Mouse (Mus musculus) megakaryocyte, embryonic 14.5 days (primary cell): ENCODE measurements around the gene Pde4b. TPM values are rescaled to one million over a fixed set of nuclear protein-coding genes. Genes with fewer than 3 reads are reported as not detected.

ENCODE experiments used
- H3K27me3 ChIP-seq: replicated peaks from 2 replicates; pipeline ENCODE3; 2012; ENCODE audit warnings: inconsistent platforms
- H3K36me3 ChIP-seq: replicated peaks from 2 replicates; pipeline ENCODE3; 2012; ENCODE audit warnings: low read length, inconsistent platforms, mixed read lengths
- H3K4me1 ChIP-seq: 2 replicates; pipeline ENCODE4 v1.6.1; 2012; ENCODE audit warnings: inconsistent platforms
- H3K4me3 ChIP-seq: replicated peaks from 2 replicates; pipeline ENCODE3; 2012; ENCODE audit warnings: moderate library complexity, mild to moderate bottlenecking, inconsistent platforms
- H3K9me3 ChIP-seq: 2 replicates; pipeline ENCODE4 v1.6.1; 2012; ENCODE audit warnings: inconsistent platforms
- FLI1 ChIP-seq: IDR thresholded peaks from 2 replicates; pipeline ENCODE4 v1.6.1; 2012; ENCODE audit warnings: low read length, inconsistent platforms, mixed read lengths
- GATA1 ChIP-seq: IDR thresholded peaks from 3 replicates; pipeline ENCODE4 v1.6.1; 2012; ENCODE audit warnings: mixed read lengths, low read length, inconsistent platforms, borderline replicate concordance
- polyA plus RNA-seq: library from polyadenylated mRNA; stranded (reverse); fragments of >175 nt; gene quantifications from 2 replicates; pipeline ENCODE4 v1.2.3, GENCODE M21; 2012; ENCODE audit warnings: low replicate concordance; ENCODE audit not compliant: insufficient read depth

The Pde4b gene
- polyA plus RNA-seq, 1 experiment, result 1.2 TPM

GRCm38 (mm10) chr4:102588668-102589455, 501.5 kb downstream of the Pde4b start:
- Histone ChIP-seq H3K4me3 (peak overlapping the region; percentile 74), H3K36me3 (peaks cover 25% of the 10 kb centered on the region), H3K27me3 (no peaks in the 10 kb centered on the region), H3K9me3 (no peaks in the 10 kb centered on the region), H3K4me1 (peaks cover 41% of the 10 kb centered on the region)
- TF ChIP-seq GATA1, result no peak
- TF ChIP-seq FLI1, result no peak

DNA sequence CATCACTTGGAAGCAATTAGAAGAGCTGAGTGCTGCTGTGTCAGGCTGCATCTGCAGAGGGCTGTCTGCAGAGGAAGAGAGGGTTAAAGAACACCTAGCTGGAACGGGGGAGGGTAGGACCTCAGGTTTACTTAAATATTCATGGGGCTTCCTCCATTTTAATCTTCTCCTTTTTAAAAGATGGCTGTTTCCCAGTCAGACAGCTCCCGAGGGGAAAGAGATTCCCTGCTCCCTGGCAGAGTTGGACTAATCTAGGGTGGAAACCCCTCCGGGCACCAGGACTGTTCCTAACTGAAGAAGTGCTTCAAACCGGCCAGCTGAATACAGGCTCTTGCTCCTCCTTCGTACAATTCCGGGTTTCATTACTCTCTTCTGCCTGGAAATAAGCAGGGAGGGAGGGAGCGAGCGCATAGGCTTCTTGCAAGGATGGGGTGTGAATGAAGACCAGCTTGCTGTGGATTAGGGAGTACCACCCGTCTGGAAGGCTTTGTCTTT, 502.2 kb downstream of the Pde4b start:
- Histone ChIP-seq H3K36me3 (peaks cover 29% of the 10 kb centered on the region), H3K4me3 (no peak overlapping the region), H3K9me3 (no peaks in the 10 kb centered on the region), H3K4me1 (peaks cover 39% of the 10 kb centered on the region), H3K27me3 (no peaks in the 10 kb centered on the region)
- TF ChIP-seq GATA1 (no peak), FLI1 (no peak)

DNA sequence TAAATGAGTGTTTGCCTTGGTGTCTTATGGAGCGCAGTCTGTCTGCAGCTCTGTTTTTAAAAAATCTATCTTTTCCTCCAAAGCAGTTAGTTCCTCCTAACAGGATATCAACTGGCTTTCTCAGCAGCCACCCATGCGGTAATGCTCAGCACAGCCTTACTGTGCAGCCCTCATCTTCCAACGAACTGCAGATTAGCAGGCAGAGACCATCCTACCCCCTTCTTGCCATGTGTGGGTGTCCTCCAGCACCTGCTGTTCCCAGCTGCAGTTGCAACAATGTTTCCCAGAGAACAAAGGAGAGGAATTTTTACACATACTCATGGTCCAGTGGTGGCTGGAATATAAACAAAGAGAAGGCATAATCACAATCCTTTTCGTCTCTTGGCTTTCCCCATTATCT, 504.5 kb downstream of the Pde4b start:
- TF ChIP-seq GATA1 (no peak), FLI1 (no peak)
- Histone ChIP-seq H3K27me3 (no peaks in the 10 kb centered on the region), H3K9me3 (no peaks in the 10 kb centered on the region), H3K36me3 (peaks cover 47% of the 10 kb centered on the region), H3K4me1 (peaks cover 34% of the 10 kb centered on the region), H3K4me3 (no peak overlapping the region)

DNA sequence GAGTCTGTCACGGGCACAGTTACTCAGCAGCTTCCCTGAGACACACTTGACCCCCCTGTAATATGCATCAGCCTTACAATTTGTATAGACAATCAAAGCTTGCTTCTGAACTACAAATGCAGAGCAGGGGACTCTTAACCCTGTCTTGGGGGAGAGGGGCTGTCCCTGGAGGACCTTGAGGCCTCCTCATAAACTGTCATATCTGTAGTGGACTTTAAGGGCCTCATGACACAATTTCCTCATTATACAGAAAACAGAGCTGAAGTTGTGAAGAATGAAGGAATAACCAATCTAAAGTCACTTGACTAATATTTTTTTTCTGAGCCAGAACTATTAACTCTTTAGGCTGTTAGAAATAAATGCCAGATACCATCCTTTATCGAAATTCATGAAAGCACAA, 505.2 kb downstream of the Pde4b start:
- TF ChIP-seq FLI1 (no peak), GATA1 (no peak)
- Histone ChIP-seq H3K9me3 (no peaks in the 10 kb centered on the region), H3K4me3 (no peak overlapping the region), H3K4me1 (peaks cover 26% of the 10 kb centered on the region), H3K27me3 (no peaks in the 10 kb centered on the region), H3K36me3 (peaks cover 54% of the 10 kb centered on the region)

- Histone ChIP-seq H3K9me3 (no peaks in the 10 kb centered on the region), H3K4me1 (peaks cover 21% of the 10 kb centered on the region), H3K36me3 (peaks cover 64% of the 10 kb centered on the region), H3K4me3 (no peak overlapping the region), H3K27me3 (no peaks in the 10 kb centered on the region)
- TF ChIP-seq FLI1 (no peak), GATA1 (no peak)
Observed at GRCm38 (mm10) chr4:102593631-102594030, 506.3 kb downstream of the Pde4b start.

- H3K27me3 ChIP-seq, result no peaks in the 10 kb centered on the region
- peaks cover 73% of the 10 kb centered on the region for H3K36me3 ChIP-seq
Observed at GRCm38 (mm10) chr4:102594506-102594905, 507.2 kb downstream of the Pde4b start.

DNA sequence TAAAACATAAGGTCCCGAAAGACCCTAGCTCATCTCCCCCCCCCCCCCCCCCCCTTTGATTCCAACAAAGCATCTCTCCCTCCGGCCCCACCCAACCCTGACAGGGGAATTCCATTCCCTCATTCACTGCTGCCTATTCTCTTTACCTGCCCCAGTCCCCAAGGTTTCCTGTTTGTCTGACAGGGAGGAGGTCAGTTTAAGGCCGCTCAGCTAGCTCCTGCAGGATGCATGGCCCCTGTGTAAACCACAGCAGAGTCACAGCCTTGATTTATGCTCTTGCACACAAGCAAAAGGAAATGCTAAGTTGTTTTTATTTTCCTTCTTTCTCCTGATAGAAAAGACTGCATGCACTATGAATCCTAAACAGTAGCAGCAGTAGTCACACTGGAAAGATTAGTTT, 516.6 kb downstream of the Pde4b start:
- no peaks in the 10 kb centered on the region for H3K9me3 ChIP-seq
- peaks cover 73% of the 10 kb centered on the region for H3K36me3 ChIP-seq
- TF ChIP-seq GATA1 (no peak), FLI1 (no peak)
- H3K27me3 ChIP-seq, result no peaks in the 10 kb centered on the region
- peaks cover 23% of the 10 kb centered on the region for H3K4me1 ChIP-seq
- H3K4me3 ChIP-seq, result no peak overlapping the region

More at GRCm38 (mm10) chr4:102594506-102594905, 507.2 kb downstream of the Pde4b start:
- Histone ChIP-seq H3K4me1 (peaks cover 12% of the 10 kb centered on the region), H3K9me3 (no peaks in the 10 kb centered on the region), H3K4me3 (no peak overlapping the region)
- no peak for TF ChIP-seq FLI1
- TF ChIP-seq GATA1, result no peak

DNA sequence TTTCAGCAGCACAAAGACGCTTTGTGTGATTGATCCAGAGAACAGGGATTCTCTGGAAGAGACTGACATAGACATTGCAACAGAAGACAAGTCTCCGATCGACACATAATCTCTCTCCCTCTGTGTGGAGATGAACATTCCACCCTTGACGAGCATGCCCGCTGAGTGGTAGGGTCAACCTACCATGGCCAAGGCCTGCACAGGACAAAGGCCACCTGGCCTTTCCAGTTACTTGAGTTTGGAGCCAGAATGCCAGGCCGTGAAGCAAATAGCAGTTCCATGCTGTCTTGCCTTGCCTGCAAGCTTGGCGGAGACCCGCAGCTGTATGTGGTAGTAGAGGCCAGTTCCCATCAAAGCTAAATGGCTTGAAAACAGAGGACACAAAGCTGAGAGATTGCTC, 517.9 kb downstream of the Pde4b start:
- TF ChIP-seq GATA1 (no peak), FLI1 (no peak)
- Histone ChIP-seq H3K27me3 (no peaks in the 10 kb centered on the region), H3K4me3 (no peak overlapping the region), H3K36me3 (peaks cover 60% of the 10 kb centered on the region), H3K4me1 (peaks cover 23% of the 10 kb centered on the region), H3K9me3 (no peaks in the 10 kb centered on the region)

DNA sequence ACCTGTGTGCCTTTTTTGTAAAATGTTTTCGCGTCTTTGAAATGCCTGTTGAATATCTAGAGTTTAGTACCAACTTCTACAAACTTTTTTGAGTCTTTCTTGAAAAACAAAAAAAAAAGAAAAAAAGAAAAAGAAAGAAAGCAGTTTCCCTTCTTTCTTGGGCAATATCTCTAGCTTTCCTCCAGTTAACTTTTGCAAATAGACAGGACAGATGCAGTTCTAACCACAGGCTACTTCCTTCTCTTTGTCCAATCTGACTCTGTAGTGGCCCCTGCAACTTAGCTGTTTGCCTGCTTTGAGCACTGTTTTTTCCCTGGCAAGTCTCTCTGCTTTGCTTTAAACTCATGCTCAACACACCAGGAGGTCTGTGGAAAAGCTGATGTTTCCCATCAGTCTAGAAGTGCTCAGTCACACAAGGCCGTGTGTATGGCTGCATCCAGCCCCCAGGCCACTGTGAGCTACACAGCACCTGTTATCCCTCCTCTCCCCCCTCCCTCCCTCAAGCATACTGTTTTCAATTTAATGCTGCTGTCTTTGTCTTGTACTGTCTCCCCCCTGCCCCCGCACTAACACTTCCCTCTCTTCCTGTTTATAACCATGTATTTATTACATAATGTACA, 518.5 kb downstream of the Pde4b start:
- peak overlapping the region; percentile 56 for H3K4me3 ChIP-seq
- H3K36me3 ChIP-seq, result peaks cover 54% of the 10 kb centered on the region
- TF ChIP-seq FLI1 (no peak), GATA1 (no peak)
- H3K27me3 ChIP-seq, result no peaks in the 10 kb centered on the region
- peaks cover 23% of the 10 kb centered on the region for H3K4me1 ChIP-seq
- H3K9me3 ChIP-seq, result no peaks in the 10 kb centered on the region

GRCm38 (mm10) chr4:102606825-102607224, 519.5 kb downstream of the Pde4b start:
- H3K9me3 ChIP-seq, result no peaks in the 10 kb centered on the region
- H3K4me3 ChIP-seq, result no peak overlapping the region
- peaks cover 48% of the 10 kb centered on the region for H3K36me3 ChIP-seq
- TF ChIP-seq FLI1 (no peak), GATA1 (no peak)
- H3K4me1 ChIP-seq, result peaks cover 23% of the 10 kb centered on the region
- H3K27me3 ChIP-seq, result no peaks in the 10 kb centered on the region
